Mouse (Mus musculus) forebrain, embryonic 13.5 days (tissue): ENCODE measurements around the gene Hoxc12. TPM values are rescaled to one million over a fixed set of nuclear protein-coding genes. Genes with fewer than 3 reads are reported as not detected.

ENCODE experiments used
- ATAC-seq: fragments of 200-750 bp; cut with Nextera tagmentation; 2 replicates; pipeline ENCODE4 v1.8.0; 2017
- H3K27ac ChIP-seq: fragments of 300-500 bp; sonication (generic); 2 replicates; pipeline ENCODE4 v1.5.1; 2015; ENCODE audit warnings: inconsistent platforms, mild to moderate bottlenecking, moderate library complexity
- H3K27me3 ChIP-seq: fragments of 300-500 bp; sonication (generic); 2 replicates; pipeline ENCODE4 v1.6.1; 2015; ENCODE audit warnings: mild to moderate bottlenecking, inconsistent platforms
- H3K36me3 ChIP-seq: fragments of 300-500 bp; sonication (generic); 2 replicates; pipeline ENCODE4 v1.6.1; 2015; ENCODE audit warnings: mild to moderate bottlenecking, inconsistent platforms; ENCODE audit not compliant: poor library complexity, severe bottlenecking
- H3K4me1 ChIP-seq: fragments of 300-500 bp; sonication (generic); 2 replicates; pipeline ENCODE4 v1.6.1; 2015; ENCODE audit warnings: inconsistent platforms
- H3K4me2 ChIP-seq: fragments of 300-500 bp; sonication (generic); 2 replicates; pipeline ENCODE4 v1.6.1; 2015; ENCODE audit warnings: inconsistent platforms, mild to moderate bottlenecking, moderate library complexity
- H3K4me3 ChIP-seq: fragments of 300-500 bp; sonication (generic); 2 replicates; pipeline ENCODE4 v1.5.1; 2015; ENCODE audit warnings: mild to moderate bottlenecking, inconsistent platforms
- H3K9ac ChIP-seq: fragments of 300-500 bp; sonication (generic); 2 replicates; pipeline ENCODE4 v1.6.1; 2015; ENCODE audit warnings: mild to moderate bottlenecking, inconsistent platforms
- H3K9me3 ChIP-seq: fragments of 300-500 bp; sonication (generic); replicated peaks from 2 replicates; pipeline ENCODE4 v1.6.1; 2016; ENCODE audit warnings: inconsistent platforms
- WGBS: fragments of 180-500 bp; shearing (Covaris S2); methylation state at CpG from one replicate; pipeline ENCODE4 v1.1.7; 2015; 5-methylcytosine and 5-hydroxymethylcytosine counted together
- polyA plus RNA-seq: library from polyadenylated mRNA; unstranded; fragments of >200 nt; fragmentation: Nextera tagmentation; extraction: Ambion mirVana; gene quantifications from 2 replicates; pipeline ENCODE4 v1.2.1, GENCODE M21; 2015

Hoxc12 gene
- polyA plus RNA-seq, 1 experiment from 2014 or later, result not detected

DNA sequence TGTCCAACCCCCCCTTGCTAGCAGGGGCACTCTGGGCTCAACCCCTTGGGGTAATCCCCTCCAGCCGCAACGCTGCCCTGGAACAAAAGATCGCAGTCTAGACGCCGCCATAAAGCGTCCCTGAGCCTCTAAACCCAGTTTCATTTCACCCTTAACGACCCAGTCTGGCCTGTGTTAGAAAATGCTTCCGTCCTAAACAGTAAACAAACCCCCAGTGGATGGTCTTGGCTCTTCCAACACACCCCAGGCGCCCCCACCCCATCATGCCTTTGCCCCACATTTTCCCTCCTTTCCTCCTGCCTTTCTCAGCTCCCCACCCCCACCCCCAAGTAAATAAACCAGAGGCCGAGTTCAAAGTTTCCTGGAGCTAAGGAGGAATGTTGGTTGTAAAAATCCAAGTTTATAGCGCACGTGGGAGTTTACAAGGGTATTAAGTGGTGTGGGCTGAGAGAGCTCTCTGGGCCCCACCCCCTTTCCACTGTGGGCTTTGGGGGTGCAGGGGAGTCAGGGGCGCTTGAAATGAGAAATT is 23.2 kb downstream of the Hoxc12 start:
- Histone ChIP-seq H3K9me3 (no peaks in the 10 kb centered on the region), H3K36me3 (no peaks in the 10 kb centered on the region), H3K4me3 (no peak overlapping the region), H3K4me1 (no peaks in the 10 kb centered on the region), H3K9ac (no peak overlapping the region), H3K27me3 (peaks cover 98% of the 10 kb centered on the region), H3K4me2 (no peak overlapping the region), H3K27ac (no peak overlapping the region)
- WGBS, result under 1% methylated on average over 13 of the region's 13 CpGs
- ATAC-seq, result no peak

DNA sequence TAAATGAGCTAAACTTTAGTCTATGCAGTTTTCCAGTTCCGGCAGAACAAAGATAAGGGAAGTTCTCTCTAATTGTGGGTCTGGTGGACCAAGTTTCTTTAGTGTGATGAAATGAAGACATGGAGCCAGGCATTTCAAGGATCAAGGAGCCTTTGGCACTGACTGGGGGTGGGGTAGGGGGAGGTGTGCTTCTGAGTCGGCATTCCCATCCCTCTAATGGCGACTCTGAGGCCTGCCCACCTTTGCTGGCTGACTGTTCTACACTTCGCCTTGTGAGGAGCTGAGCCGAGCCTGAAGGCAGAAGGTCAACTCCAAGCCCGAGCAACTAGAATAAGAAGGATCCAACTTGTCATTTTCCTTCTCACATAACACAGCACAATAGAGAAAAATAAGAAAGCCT is 25.2 kb downstream of the Hoxc12 start:
- Histone ChIP-seq H3K9ac (no peak overlapping the region), H3K36me3 (no peaks in the 10 kb centered on the region), H3K9me3 (no peaks in the 10 kb centered on the region), H3K4me3 (no peak overlapping the region), H3K27me3 (peaks cover 98% of the 10 kb centered on the region), H3K4me1 (peaks cover 5% of the 10 kb centered on the region; the same call in 1 of the 2 replicates), H3K4me2 (no peak overlapping the region), H3K27ac (no peak overlapping the region)
- WGBS, result 2% methylated on average over 6 of the region's 6 CpGs
- ATAC-seq, result no peak

DNA sequence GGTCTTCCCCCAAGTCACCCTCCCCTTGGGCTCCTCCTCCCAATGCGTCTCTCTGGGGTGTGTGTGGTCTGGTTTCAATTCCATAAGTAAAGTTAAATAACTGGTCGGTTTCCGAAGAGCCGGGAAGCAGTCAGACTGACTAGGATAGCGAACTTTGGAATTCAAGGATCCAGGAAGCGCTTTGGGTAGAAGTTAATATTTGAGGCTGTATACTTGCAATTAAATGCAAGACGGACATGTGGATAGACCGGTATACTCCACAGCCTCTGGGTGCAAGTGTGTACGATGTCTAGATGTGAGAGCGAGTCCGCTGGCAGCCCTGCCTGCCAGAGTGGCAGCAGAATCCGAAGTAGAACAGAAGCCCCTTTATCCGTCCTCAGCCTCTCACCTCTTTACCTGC is 25.9 kb downstream of the Hoxc12 start:
- Histone ChIP-seq H3K4me1 (peaks cover 6% of the 10 kb centered on the region; the same call in 1 of the 2 replicates), H3K27me3 (peaks cover 98% of the 10 kb centered on the region), H3K9me3 (no peaks in the 10 kb centered on the region), H3K36me3 (no peaks in the 10 kb centered on the region), H3K4me3 (no peak overlapping the region), H3K4me2 (no peak overlapping the region), H3K9ac (no peak overlapping the region), H3K27ac (no peak overlapping the region)
- 2% methylated on average over 13 of the region's 13 CpGs for WGBS
- no peak for ATAC-seq

DNA sequence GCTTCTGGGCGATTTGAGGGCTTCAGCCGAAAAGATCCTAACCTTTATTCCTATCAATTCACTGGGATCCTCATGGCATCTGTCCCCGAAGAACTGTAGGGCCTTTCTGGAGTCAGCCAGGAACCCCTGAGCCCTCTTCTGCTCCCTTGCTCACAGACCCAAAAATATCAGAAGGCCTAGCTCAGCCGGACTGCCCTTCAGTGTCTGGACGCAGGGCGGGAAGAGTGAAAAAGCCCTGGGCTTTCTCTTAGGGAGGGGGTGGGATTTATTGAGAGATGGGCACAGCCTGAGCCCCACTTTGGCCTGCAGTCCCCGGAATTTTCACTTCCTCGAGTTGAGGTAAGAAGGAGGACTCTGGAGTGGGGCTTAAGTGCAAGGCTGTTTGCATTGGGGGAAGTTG is 26.7 kb downstream of the Hoxc12 start:
- H3K4me3 ChIP-seq, result no peak overlapping the region
- H3K4me2 ChIP-seq, result no peak overlapping the region
- H3K9me3 ChIP-seq, result no peaks in the 10 kb centered on the region
- peaks cover 6% of the 10 kb centered on the region; the same call in 1 of the 2 replicates for H3K4me1 ChIP-seq
- H3K36me3 ChIP-seq, result no peaks in the 10 kb centered on the region
- H3K27ac ChIP-seq, result no peak overlapping the region
- no peak overlapping the region for H3K9ac ChIP-seq
- WGBS, result 1% methylated on average over 8 of the region's 8 CpGs
- no peak for ATAC-seq
- H3K27me3 ChIP-seq, result peaks cover 97% of the 10 kb centered on the region

DNA sequence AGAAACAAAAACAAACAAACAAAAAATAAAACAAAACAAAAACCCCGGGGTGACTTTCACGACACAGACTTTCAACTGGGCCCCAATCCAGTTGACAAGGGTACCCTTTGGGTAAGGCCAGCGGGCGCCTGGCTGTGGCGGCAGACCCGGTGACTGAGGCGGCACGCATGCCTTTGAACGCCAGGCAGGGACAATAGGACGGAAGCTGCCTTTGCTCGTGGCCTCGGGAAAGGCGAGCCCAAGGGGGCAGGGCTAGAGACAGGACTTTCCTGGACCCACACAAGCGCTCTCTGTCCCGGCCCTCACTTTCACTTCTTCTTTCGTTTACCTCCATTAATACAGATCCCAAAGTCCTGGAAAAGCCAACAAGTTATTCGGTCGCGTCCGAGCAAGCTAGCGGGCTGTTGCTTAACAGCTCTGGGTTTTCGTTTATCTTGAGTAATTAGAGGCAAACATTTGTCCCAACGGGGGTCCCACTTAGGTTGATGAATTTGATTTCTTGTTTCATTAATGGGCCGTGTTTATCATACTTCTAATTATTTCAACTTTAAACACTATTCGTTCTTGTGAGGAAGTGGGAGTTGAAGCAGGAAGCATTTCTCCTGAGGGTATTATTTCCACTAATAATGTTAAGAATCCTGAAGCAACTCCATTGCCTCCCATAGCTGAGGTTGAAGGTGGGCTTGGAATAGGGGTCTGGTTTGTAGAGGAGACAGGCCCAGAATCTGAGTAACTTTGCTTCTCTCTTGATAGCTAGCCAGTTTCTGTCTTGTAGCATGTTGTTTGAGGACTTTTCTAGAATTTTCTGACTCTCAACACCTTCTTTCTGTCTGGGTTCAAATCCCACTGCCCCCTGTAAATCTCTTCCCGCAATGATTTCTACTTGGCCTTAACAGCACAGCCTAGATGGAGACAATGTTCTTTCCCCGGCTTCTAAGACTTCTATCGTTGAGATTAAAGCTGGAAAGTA is 27.4 kb downstream of the Hoxc12 start:
- H3K27me3 ChIP-seq, result peaks cover 97% of the 10 kb centered on the region
- H3K9ac ChIP-seq, result no peak overlapping the region
- 1% methylated on average over 28 of the region's 28 CpGs for WGBS
- H3K36me3 ChIP-seq, result no peaks in the 10 kb centered on the region
- no peak overlapping the region for H3K27ac ChIP-seq
- no peak for ATAC-seq
- no peaks in the 10 kb centered on the region for H3K9me3 ChIP-seq
- H3K4me1 ChIP-seq, result peaks cover 6% of the 10 kb centered on the region; the same call in 1 of the 2 replicates
- no peak overlapping the region for H3K4me3 ChIP-seq
- no peak overlapping the region for H3K4me2 ChIP-seq

DNA sequence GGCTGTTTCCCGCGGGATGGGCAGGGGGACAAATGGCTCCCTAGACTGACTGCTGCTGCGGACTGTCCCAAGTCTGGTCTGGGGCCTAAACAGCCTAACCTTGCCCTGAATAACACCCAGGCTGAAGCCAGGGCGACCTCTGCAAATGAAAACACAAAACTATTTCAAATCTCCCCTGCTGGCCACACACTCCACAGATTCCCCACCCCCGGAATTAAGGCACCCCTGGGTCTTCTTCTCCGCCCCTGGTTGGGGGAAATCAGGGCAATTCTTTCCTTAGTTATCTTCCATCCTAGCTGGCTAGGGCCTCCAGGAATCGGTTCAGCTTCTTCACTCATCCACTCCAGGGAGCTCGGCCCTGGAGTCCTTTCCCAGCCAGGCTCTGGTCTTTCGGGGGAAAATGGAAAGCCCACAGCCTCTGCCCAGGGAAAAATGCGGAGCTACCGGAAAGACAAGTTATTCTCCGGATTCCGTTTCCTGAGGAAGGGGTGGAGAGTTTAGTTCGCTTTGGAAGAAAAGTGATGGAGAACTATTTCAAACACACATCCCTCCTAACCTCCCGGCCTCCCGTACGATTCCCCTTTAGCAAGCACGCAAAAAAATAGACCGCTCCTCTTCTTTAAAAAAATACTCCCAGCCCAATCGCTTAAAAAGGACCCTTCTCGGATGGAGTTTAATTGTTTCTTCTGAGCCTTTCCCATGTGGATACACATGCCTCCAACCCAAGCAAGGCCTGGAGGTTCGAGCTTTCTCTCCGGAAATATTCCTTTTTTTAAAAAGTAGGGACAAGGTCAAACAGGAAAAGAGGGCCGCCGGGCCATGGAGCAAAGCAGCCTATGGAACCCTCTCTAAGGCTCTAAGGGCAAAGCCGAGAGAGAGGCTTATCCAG is 28.7 kb downstream of the Hoxc12 start:
- no peak overlapping the region for H3K4me2 ChIP-seq
- no peaks in the 10 kb centered on the region for H3K9me3 ChIP-seq
- peaks cover 97% of the 10 kb centered on the region for H3K27me3 ChIP-seq
- H3K4me1 ChIP-seq, result peaks cover 6% of the 10 kb centered on the region; the same call in 1 of the 2 replicates
- no peaks in the 10 kb centered on the region for H3K36me3 ChIP-seq
- WGBS, result 3% methylated on average over 26 of the region's 26 CpGs
- H3K4me3 ChIP-seq, result no peak overlapping the region
- H3K9ac ChIP-seq, result no peak overlapping the region
- no peak overlapping the region for H3K27ac ChIP-seq
- ATAC-seq, result no peak

DNA sequence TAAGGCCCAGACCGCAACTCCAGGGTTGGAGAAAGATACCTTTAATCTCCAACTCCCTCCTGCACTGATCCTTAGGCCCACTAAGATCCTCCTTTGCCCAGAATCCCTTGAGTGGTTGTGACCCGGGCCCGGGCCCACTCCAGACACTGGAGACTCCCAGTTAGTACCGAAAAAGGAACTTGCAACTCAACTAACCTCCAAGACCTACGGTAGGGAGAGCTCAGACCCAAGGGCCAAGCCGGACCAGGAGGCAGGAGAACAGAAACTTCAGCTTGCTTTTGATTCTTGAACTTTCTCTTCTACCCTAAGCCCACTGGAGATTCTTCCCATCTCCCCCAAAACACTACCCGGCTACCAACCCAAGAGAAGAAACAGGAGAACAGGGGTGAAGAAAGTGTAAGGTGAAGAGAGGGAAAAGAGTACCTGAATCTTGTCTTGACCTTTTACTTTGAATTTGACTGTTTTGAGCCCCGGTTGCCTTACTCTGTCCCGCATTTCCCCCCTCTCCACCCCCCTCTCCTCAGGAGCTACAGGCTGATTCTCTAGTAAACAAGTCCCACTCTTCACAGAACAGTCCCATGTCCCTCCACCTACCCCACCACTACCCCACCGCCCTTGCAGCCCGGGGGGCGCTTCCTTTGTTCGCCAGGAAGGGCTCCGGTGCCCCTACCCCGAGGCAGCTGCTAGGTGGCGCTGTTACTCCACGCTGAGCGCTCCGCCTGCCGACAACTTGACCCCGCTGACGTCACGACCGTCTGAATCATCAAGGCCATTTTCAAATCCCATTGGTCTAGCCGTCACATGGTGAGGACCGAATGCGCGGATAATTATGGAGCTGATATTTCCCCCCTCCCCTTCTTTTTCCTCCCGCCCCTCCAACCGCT is 29.6 kb downstream of the Hoxc12 start:
- H3K4me3 ChIP-seq, result 0 out of 2 replicates have a peak overlapping the region, but pooled peaks have one; percentile 1
- ATAC-seq, result peak; percentile 57; the same call in 1 of the 2 replicates
- no peaks in the 10 kb centered on the region for H3K36me3 ChIP-seq
- H3K4me2 ChIP-seq, result no peak overlapping the region; the same call in 1 of the 2 replicates
- H3K9me3 ChIP-seq, result no peaks in the 10 kb centered on the region
- H3K27me3 ChIP-seq, result peaks cover 97% of the 10 kb centered on the region
- H3K9ac ChIP-seq, result no peak overlapping the region
- H3K4me1 ChIP-seq, result peaks cover 6% of the 10 kb centered on the region; the same call in 1 of the 2 replicates
- 2% methylated on average over 28 of the region's 30 CpGs for WGBS
- H3K27ac ChIP-seq, result no peak overlapping the region

DNA sequence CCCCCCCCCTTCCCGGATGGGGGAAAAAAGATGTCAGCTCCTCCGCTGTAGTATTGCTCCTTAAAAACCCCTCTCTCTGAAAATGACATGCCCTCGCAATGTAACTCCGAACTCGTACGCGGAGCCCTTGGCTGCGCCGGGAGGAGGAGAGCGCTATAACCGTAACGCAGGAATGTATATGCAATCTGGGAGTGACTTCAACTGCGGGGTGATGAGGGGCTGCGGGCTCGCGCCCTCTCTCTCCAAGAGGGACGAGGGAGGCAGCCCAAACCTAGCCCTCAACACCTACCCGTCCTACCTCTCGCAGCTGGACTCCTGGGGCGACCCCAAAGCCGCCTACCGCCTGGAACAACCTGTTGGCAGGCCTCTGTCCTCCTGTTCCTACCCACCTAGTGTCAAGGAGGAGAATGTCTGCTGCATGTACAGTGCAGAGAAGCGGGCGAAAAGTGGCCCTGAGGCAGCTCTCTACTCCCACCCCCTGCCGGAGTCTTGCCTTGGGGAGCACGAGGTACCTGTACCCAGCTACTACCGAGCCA is 30.3 kb downstream of the Hoxc12 start, which contains the start of gene Hoxc10:
Gene Hoxc10, plus strand, starts transcription at position 21 of the 536 bp plus-strand sequence.
- Histone ChIP-seq H3K36me3 (no peaks in the 10 kb centered on the region), H3K4me3 (0 out of 2 replicates have a peak within 1 kb of the TSS, but pooled peaks have one; percentile 1), H3K9ac (no peak within 1 kb of the TSS), H3K4me1 (peaks cover 6% of the 10 kb centered on the region; the same call in 1 of the 2 replicates), H3K4me2 (no peak within 1 kb of the TSS; the same call in 1 of the 2 replicates), H3K9me3 (no peaks in the 10 kb centered on the region), H3K27ac (no peak within 1 kb of the TSS), H3K27me3 (peaks cover 97% of the 10 kb centered on the region)
- ATAC-seq, result 0 out of 2 replicates have a peak, but pooled peaks have one; percentile 8
- 4% methylated on average over 27 of the region's 27 CpGs for WGBS

DNA sequence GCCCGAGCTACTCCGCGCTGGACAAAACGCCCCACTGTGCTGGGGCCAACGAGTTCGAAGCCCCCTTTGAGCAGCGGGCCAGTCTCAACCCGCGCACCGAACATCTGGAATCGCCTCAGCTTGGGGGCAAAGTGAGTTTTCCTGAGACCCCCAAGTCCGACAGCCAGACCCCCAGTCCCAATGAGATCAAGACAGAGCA is 30.7 kb downstream of the Hoxc12 start, which contains the start of gene Hoxc5:
Gene Hoxc5, plus strand, starts transcription at position 132 of the 199 bp plus-strand sequence.
- Histone ChIP-seq H3K27me3 (peaks cover 99% of the 10 kb centered on the region), H3K9me3 (no peaks in the 10 kb centered on the region), H3K27ac (no peak within 1 kb of the TSS), H3K36me3 (no peaks in the 10 kb centered on the region), H3K4me2 (no peak within 1 kb of the TSS; the same call in 1 of the 2 replicates), H3K9ac (no peak within 1 kb of the TSS), H3K4me3 (0 out of 2 replicates have a peak within 1 kb of the TSS, but pooled peaks have one; percentile 1), H3K4me1 (peaks cover 6% of the 10 kb centered on the region; the same call in 1 of the 2 replicates)
- 2% methylated on average over 12 of the region's 12 CpGs for WGBS
- ATAC-seq, result no peak

DNA sequence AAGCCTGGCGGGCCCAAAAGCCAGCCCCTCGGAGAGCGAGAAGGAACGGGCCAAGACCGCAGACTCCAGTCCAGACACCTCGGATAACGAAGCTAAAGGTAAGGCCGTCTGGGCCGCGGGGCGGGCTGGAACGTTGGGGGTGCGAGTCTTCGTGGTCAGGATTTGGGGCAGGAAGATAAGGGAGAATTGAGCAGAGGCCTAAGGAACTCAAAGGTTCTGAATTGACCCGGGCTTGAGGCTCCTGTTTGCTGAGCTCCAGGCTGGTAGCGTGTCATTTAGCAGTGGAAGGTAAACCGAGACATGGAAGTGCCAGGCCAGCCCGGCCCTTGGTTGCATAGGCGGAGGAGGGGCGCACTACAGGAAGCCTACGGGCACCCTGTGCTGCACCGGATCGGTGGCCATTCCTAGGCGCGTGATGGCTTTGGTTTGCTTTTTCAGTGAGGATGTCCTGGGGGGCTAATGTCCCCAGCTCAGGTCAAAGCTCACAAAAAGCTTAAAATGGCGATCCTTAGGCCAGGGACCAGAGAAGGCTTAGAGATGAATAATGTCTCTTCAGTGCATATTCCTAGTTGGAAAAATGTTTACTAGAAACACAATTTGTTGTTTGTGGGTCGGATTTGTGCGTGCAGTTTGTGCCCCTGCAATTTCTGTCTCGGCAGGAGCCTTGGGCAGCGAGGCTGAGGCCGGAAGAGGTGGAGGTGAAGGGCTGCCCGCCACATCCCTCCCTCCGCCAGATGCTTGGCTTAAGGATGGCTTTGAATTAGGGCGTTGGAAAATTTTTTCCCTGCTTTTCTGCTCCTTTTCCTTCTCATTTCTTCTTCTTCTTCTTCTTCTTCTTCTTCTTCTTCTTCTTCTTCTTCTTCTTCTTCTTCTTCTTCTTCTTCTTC is 31.2 kb downstream of the Hoxc12 start:
- 3% methylated on average over 34 of the region's 34 CpGs for WGBS
- Histone ChIP-seq H3K4me3 (no peak overlapping the region), H3K4me2 (no peak overlapping the region), H3K27me3 (peaks cover 99% of the 10 kb centered on the region), H3K27ac (no peak overlapping the region), H3K9me3 (no peaks in the 10 kb centered on the region), H3K36me3 (no peaks in the 10 kb centered on the region), H3K4me1 (peaks cover 6% of the 10 kb centered on the region; the same call in 1 of the 2 replicates), H3K9ac (no peak overlapping the region)
- no peak for ATAC-seq
